Mouse (Mus musculus) CH12.LX (cell line): ENCODE data around the gene Adamtsl5. TPM values are rescaled to one million over a fixed set of nuclear protein-coding genes. Genes with fewer than 3 reads are reported as not detected.

ENCODE experiments used
- DNase-seq: peaks from one replicate; pipeline ENCODE4 v3.0.0-alpha.2; 2013; ENCODE audit errors: extremely low read depth
- H3K27ac ChIP-seq: 2 replicates; pipeline ENCODE4 v1.5.1; 2012; ENCODE audit warnings: low read depth, mild to moderate bottlenecking, control low read depth, moderate library complexity; ENCODE audit not compliant: insufficient read depth
- H3K27me3 ChIP-seq: replicated peaks from 2 replicates; pipeline ENCODE3; 2012; ENCODE audit warnings: inconsistent platforms
- H3K36me3 ChIP-seq, 2 experiments: replicated peaks in 1 of 2; 2 replicates each; pipeline versions ENCODE3 to v1.6.1; 2012; ENCODE audit warnings: inconsistent platforms in 1 of 2, low read length in 1 of 2, mild to moderate bottlenecking in 1 of 2, mixed read lengths in 1 of 2, moderate library complexity in 1 of 2; ENCODE audit not compliant: control insufficient read depth in 1 of 2, insufficient read depth in 1 of 2
- H3K4me1 ChIP-seq, 2 experiments: 2 replicates each; pipeline ENCODE4 v1.6.1; 2012; ENCODE audit warnings: inconsistent platforms in 1 of 2, moderate library complexity in 1 of 2; ENCODE audit not compliant: insufficient read depth in 2 of 2, control insufficient read depth in 1 of 2
- H3K4me2 ChIP-seq: 2 replicates; pipeline ENCODE4 v1.6.1; 2012; ENCODE audit warnings: low read depth, mild to moderate bottlenecking, control low read depth; ENCODE audit not compliant: poor library complexity, insufficient read depth, severe bottlenecking
- H3K4me3 ChIP-seq, 3 experiments: fragments of 150-350 bp in 1 of 3; sonication (generic) in 1 of 3; replicated peaks in 1 of 3; 2 replicates each; pipeline versions ENCODE3 to v1.5.1; 2011 to 2012; ENCODE audit warnings: low read depth in 2 of 3, low read length in 2 of 3, mild to moderate bottlenecking in 2 of 3, moderate library complexity in 2 of 3, control low read depth in 1 of 3, improper control_type of control experiment in 1 of 3, inconsistent platforms in 1 of 3, mixed read lengths in 1 of 3; ENCODE audit not compliant: poor library complexity in 1 of 3
- H3K79me2 ChIP-seq: replicated peaks from 2 replicates; pipeline ENCODE4 v1.6.1; 2012; ENCODE audit warnings: mild to moderate bottlenecking, moderate library complexity; ENCODE audit not compliant: control insufficient read depth, poor library complexity, insufficient read depth, severe bottlenecking; ENCODE audit errors: extremely low read depth
- H3K9ac ChIP-seq: 2 replicates; pipeline ENCODE4 v1.6.1; 2012; ENCODE audit warnings: low read depth, mild to moderate bottlenecking, control low read depth, moderate library complexity; ENCODE audit not compliant: insufficient read depth
- H3K9me3 ChIP-seq: replicated peaks from 2 replicates; pipeline ENCODE3; 2012; ENCODE audit warnings: low read length, inconsistent platforms, mixed read lengths
- CHD2 ChIP-seq: IDR thresholded peaks from 2 replicates; pipeline ENCODE4 v1.6.1; 2011; ENCODE audit warnings: low read length, improper control_type of control experiment
- E2F4 ChIP-seq: IDR thresholded peaks from 2 replicates; pipeline ENCODE4 v1.6.1; 2011; ENCODE audit warnings: low read depth, low read length, improper control_type of control experiment; ENCODE audit not compliant: insufficient replicate concordance
- ELF1 ChIP-seq: IDR thresholded peaks from 2 replicates; pipeline ENCODE4 v1.6.1; 2014; ENCODE audit warnings: low read depth, mild to moderate bottlenecking, inconsistent platforms, low read length, improper control_type of control experiment
- ETS1 ChIP-seq: conservative IDR thresholded peaks from 2 replicates; pipeline ENCODE4 v1.6.1; 2012; ENCODE audit warnings: low read depth, mild to moderate bottlenecking, inconsistent platforms, low read length, improper control_type of control experiment, moderate library complexity
- GABPA ChIP-seq: IDR thresholded peaks from 2 replicates; pipeline ENCODE4 v1.6.1; 2012; ENCODE audit warnings: low read depth, low read length, improper control_type of control experiment, inconsistent platforms; ENCODE audit not compliant: insufficient replicate concordance
- JUND ChIP-seq: conservative IDR thresholded peaks from 2 replicates; pipeline ENCODE4 v1.6.1; 2011; ENCODE audit warnings: low read depth, low read length, improper control_type of control experiment
- MAFK ChIP-seq: IDR thresholded peaks from 2 replicates; pipeline ENCODE4 v1.6.1; 2011; ENCODE audit warnings: low read length, improper control_type of control experiment; ENCODE audit not compliant: insufficient replicate concordance
- MAZ ChIP-seq: IDR thresholded peaks from 2 replicates; pipeline ENCODE4 v1.6.1; 2012; ENCODE audit warnings: low read depth, mild to moderate bottlenecking, inconsistent platforms, low read length, improper control_type of control experiment, moderate library complexity
- MEF2A ChIP-seq: IDR thresholded peaks from 2 replicates; pipeline ENCODE4 v1.6.1; 2014; ENCODE audit warnings: low read depth, mild to moderate bottlenecking, inconsistent platforms, low read length, improper control_type of control experiment, borderline replicate concordance
- MYC ChIP-seq: IDR thresholded peaks from 2 replicates; pipeline ENCODE4 v1.6.1; 2011; ENCODE audit warnings: low read depth, mild to moderate bottlenecking, improper control_type of control experiment, low read length
- NELFE ChIP-seq: IDR thresholded peaks from 2 replicates; pipeline ENCODE4 v1.6.1; 2011; ENCODE audit warnings: low read depth, low read length, improper control_type of control experiment
- NRF1 ChIP-seq: IDR thresholded peaks from 2 replicates; pipeline ENCODE4 v1.6.1; 2014; ENCODE audit warnings: low read depth, mild to moderate bottlenecking, inconsistent platforms, low read length, improper control_type of control experiment, moderate library complexity
- PAX5 ChIP-seq: IDR thresholded peaks from 2 replicates; pipeline ENCODE4 v1.6.1; 2012; ENCODE audit warnings: low read length, inconsistent platforms, mixed read lengths
- POLR2A ChIP-seq: IDR thresholded peaks from 2 replicates; pipeline ENCODE4 v1.6.1; 2011; ENCODE audit warnings: low read depth, mild to moderate bottlenecking, improper control_type of control experiment, low read length
- POLR2AphosphoS2 ChIP-seq: IDR thresholded peaks from 2 replicates; pipeline ENCODE4 v1.6.1; 2011; ENCODE audit warnings: low read depth, low read length, improper control_type of control experiment
- RCOR1 ChIP-seq: conservative IDR thresholded peaks from 2 replicates; pipeline ENCODE4 v1.6.1; 2012; ENCODE audit warnings: low read depth, mild to moderate bottlenecking, inconsistent platforms, low read length, improper control_type of control experiment
- SIN3A ChIP-seq: IDR thresholded peaks from 2 replicates; pipeline ENCODE4 v1.6.1; 2012; ENCODE audit warnings: low read length, improper control_type of control experiment, inconsistent platforms
- SMC3 ChIP-seq: IDR thresholded peaks from 2 replicates; pipeline ENCODE4 v1.6.1; 2011; ENCODE audit warnings: low read depth, low read length, improper control_type of control experiment
- TBP ChIP-seq: conservative IDR thresholded peaks from 2 replicates; pipeline ENCODE4 v1.6.1; 2011; ENCODE audit warnings: low read depth, low read length, improper control_type of control experiment
- UBTF ChIP-seq: IDR thresholded peaks from 2 replicates; pipeline ENCODE4 v1.6.1; 2012; ENCODE audit warnings: low read depth, mild to moderate bottlenecking, inconsistent platforms, low read length, improper control_type of control experiment, moderate library complexity
- USF2 ChIP-seq: conservative IDR thresholded peaks from 2 replicates; pipeline ENCODE4 v1.6.1; 2011; ENCODE audit warnings: low read depth, low read length, improper control_type of control experiment
- ZC3H11A ChIP-seq: IDR thresholded peaks from 2 replicates; pipeline ENCODE4 v1.6.1; 2012; ENCODE audit warnings: low read depth, mild to moderate bottlenecking, inconsistent platforms, low read length, improper control_type of control experiment
- ZKSCAN1 ChIP-seq: IDR thresholded peaks from 2 replicates; pipeline ENCODE4 v1.6.1; 2012; ENCODE audit warnings: low read depth, inconsistent platforms, low read length, improper control_type of control experiment, borderline replicate concordance
- ZMIZ1 ChIP-seq: IDR thresholded peaks from 2 replicates; pipeline ENCODE4 v1.6.1; 2012; ENCODE audit warnings: low read depth, mild to moderate bottlenecking, inconsistent platforms, low read length, improper control_type of control experiment
- ZNF384 ChIP-seq: IDR thresholded peaks from 2 replicates; pipeline ENCODE4 v1.6.1; 2012; ENCODE audit warnings: low read depth, low read length, improper control_type of control experiment, inconsistent platforms
- dilution Hi-C: fragments of 300-500 bp; cut with MboI; formaldehyde crosslinking; loops from 2 replicates; pipeline ENCODE4 v1.14.3; 2020; ENCODE audit warnings: low sequenced_read_pairs; ENCODE audit not compliant: extremely low pct_unique_long_range_greater_than_20kb, extremely low pct_ligation_motif_present
- in situ Hi-C: fragments of 300-500 bp; cut with MboI; formaldehyde crosslinking; loops from 3 replicates; pipeline ENCODE4 v1.14.3; 2019; ENCODE audit warnings: low sequenced_read_pairs, low pct_ligation_motif_present, low pct_unique_long_range_greater_than_20kb, mixed read lengths
- polyA plus RNA-seq: library from polyadenylated mRNA; unstranded; fragments of >175 nt; gene quantifications from 2 replicates; pipeline ENCODE4 v1.2.1, GENCODE M21; 2012; ENCODE audit warnings: low read depth; ENCODE audit not compliant: insufficient read length
- total RNA-seq, 2 experiments: library from RNA; depleted of rRNA; stranded (reverse); fragments of 300-350 nt in 1 of 2; fragments of >200 nt in 1 of 2; gene quantifications; 2 replicates each; pipeline ENCODE4 v1.2.3; 2012 to 2014

Adamtsl5 gene
- total and polyA plus RNA-seq, 3 experiments = 0.16 to 0.55 (median 0.27) TPM

- in situ Hi-C loops = no loop called here
- H3K9me3 ChIP-seq = peaks cover 6% of the 10 kb centered on the region
- no peak for DNase-seq
- H3K9ac ChIP-seq = no peak overlapping the region
- H3K4me3 ChIP-seq = no peak overlapping the region
- dilution Hi-C loops = no loop called here
- TF ChIP-seq NRF1 (no peak), ZC3H11A (no peak), POLR2AphosphoS2 (no peak), MYC (no peak), JUND (no peak), SMC3 (no peak), SIN3A (no peak), CHD2 (no peak)
- H3K27me3 ChIP-seq = peaks cover 90% of the 10 kb centered on the region
- H3K79me2 ChIP-seq = no peaks in the 10 kb centered on the region
- H3K27ac ChIP-seq = no peak overlapping the region
- peaks cover 3 to 8% of the 10 kb centered on the region in 2 experiments for H3K4me1 ChIP-seq
- no peaks in the 10 kb centered on the region for H3K36me3 ChIP-seq
- H3K4me2 ChIP-seq = no peak overlapping the region
Observed at GRCm38 (mm10) chr10:80352727-80353126, 4.5 kb upstream of the Adamtsl5 start.

- no peak overlapping the region for H3K27ac ChIP-seq
- no peaks in the 10 kb centered on the region for H3K79me2 ChIP-seq
- dilution Hi-C loops = no loop called here
- no peaks in the 10 kb centered on the region for H3K36me3 ChIP-seq
- TF ChIP-seq ZNF384 = no peak
- no peak for TF ChIP-seq CHD2
- TF ChIP-seq MAZ = no peak
- no peak for TF ChIP-seq TBP
- TF ChIP-seq ETS1 = no peak
- TF ChIP-seq ELF1 = no peak
- no peak for TF ChIP-seq E2F4
- TF ChIP-seq GABPA = no peak
- no peak for TF ChIP-seq POLR2A
- TF ChIP-seq ZC3H11A = no peak
- TF ChIP-seq, all 38 proteins: peak for 0
- H3K4me1 ChIP-seq = peaks cover 3 to 10% of the 10 kb centered on the region in 2 experiments
- peaks cover 90% of the 10 kb centered on the region for H3K27me3 ChIP-seq
- no peak for DNase-seq
- in situ Hi-C loops = no loop called here
- H3K4me3 ChIP-seq = no peak overlapping the region
- H3K9ac ChIP-seq = no peak overlapping the region
- H3K9me3 ChIP-seq = peaks cover 4% of the 10 kb centered on the region
- H3K4me2 ChIP-seq = no peak overlapping the region
Observed at GRCm38 (mm10) chr10:80351896-80352295, 3.7 kb upstream of the Adamtsl5 start.

- dilution Hi-C loops (no loop called here), in situ Hi-C loops (no loop called here)
- peak; percentile 82 for DNase-seq
- H3K27me3 ChIP-seq = peaks cover 85% of the 10 kb centered on the region
- H3K27ac ChIP-seq = no peak overlapping the region
- H3K9ac ChIP-seq = no peak overlapping the region
- no peaks in the 10 kb centered on the region for H3K36me3 ChIP-seq
- H3K4me1 ChIP-seq = peaks cover 3 to 10% of the 10 kb centered on the region in 2 experiments
- H3K79me2 ChIP-seq = no peaks in the 10 kb centered on the region
- H3K4me2 ChIP-seq = no peak overlapping the region
- no peaks in the 10 kb centered on the region for H3K9me3 ChIP-seq
- H3K4me3 ChIP-seq = no peak overlapping the region
- TF ChIP-seq UBTF (no peak), MEF2A (peak; percentile 46; the same call in 1 of the 2 replicates), ZMIZ1 (no peak), RCOR1 (no peak), MYC (0 out of 2 replicates have a peak, but pooled peaks have one; percentile 44), ZKSCAN1 (no peak), MAFK (no peak), ZNF384 (no peak), SMC3 (peak; percentile 90), USF2 (no peak), JUND (no peak), CHD2 (no peak), NRF1 (peak; percentile 43; the same call in 1 of the 2 replicates), MAZ (0 out of 2 replicates have a peak, but pooled peaks have one; percentile 35), ELF1 (peak; percentile 43; the same call in 1 of the 2 replicates), ZC3H11A (no peak), NELFE (peak; percentile 32; the same call in 1 of the 2 replicates), TBP (no peak), PAX5 (no peak)
Observed at GRCm38 (mm10) chr10:80350292-80350691, 2.1 kb upstream of the Adamtsl5 start.
